Mouse (Mus musculus) MEL (cell line): ENCODE data around the gene Ptprj. TPM values are rescaled to one million over a fixed set of nuclear protein-coding genes. Genes with fewer than 3 reads are reported as not detected.
A peak's percentile ranks its signal among the peaks of the same experiment; 100 is the strongest.

Source experiments
- DNase-seq: peaks from one replicate; pipeline ENCODE4 v3.0.0; 2011; ENCODE audit warnings: low read depth, low spot score
- H3K27ac ChIP-seq: 2 replicates; pipeline ENCODE4 v1.5.1; 2012; ENCODE audit warnings: low read depth, mild to moderate bottlenecking, control low read depth, low read length, moderate library complexity; ENCODE audit not compliant: control insufficient read depth
- H3K27me3 ChIP-seq, 2 experiments: fragments of 150-350 bp in 1 of 2; sonication (generic) in 1 of 2; 2 replicates each; pipeline ENCODE4 v1.6.1; 2012; ENCODE audit warnings: low read length in 2 of 2, mild to moderate bottlenecking in 2 of 2, improper control_type of control experiment in 1 of 2, moderate library complexity in 1 of 2; ENCODE audit not compliant: insufficient read depth in 2 of 2, control insufficient read depth in 1 of 2
- H3K36me3 ChIP-seq, 2 experiments: 2 replicates each; pipeline ENCODE4 v1.6.1; 2012 to 2014; ENCODE audit warnings: low read length in 2 of 2, improper control_type of control experiment in 1 of 2, inconsistent platforms in 1 of 2, mild to moderate bottlenecking in 1 of 2; ENCODE audit not compliant: insufficient read depth in 2 of 2, control insufficient read depth in 1 of 2
- H3K4me1 ChIP-seq, 2 experiments: fragments of 150-350 bp in 1 of 2; sonication (generic) in 1 of 2; 2 replicates each; pipeline ENCODE4 v1.6.1; 2012; ENCODE audit warnings: low read length in 2 of 2, improper control_type of control experiment in 1 of 2, mild to moderate bottlenecking in 1 of 2; ENCODE audit not compliant: insufficient read depth in 2 of 2, control insufficient read depth in 1 of 2
- H3K4me3 ChIP-seq, 2 experiments: fragments of 150-350 bp in 1 of 2; sonication (generic) in 1 of 2; 2 replicates each; pipeline ENCODE4 v1.5.1; 2012; ENCODE audit warnings: low read depth in 2 of 2, low read length in 2 of 2, mild to moderate bottlenecking in 2 of 2, moderate library complexity in 2 of 2, control low read depth in 1 of 2, improper control_type of control experiment in 1 of 2; ENCODE audit not compliant: control insufficient read depth in 1 of 2, insufficient read depth in 1 of 2
- H3K79me2 ChIP-seq: 2 replicates; pipeline ENCODE4 v1.6.1; 2012; ENCODE audit warnings: mild to moderate bottlenecking, low read length, moderate library complexity; ENCODE audit not compliant: control insufficient read depth, poor library complexity, insufficient read depth
- H3K9ac ChIP-seq: 2 replicates; pipeline ENCODE4 v1.6.1; 2012; ENCODE audit warnings: low read depth, mild to moderate bottlenecking, control low read depth, low read length, moderate library complexity; ENCODE audit not compliant: control insufficient read depth, poor library complexity, severe bottlenecking
- H3K9me3 ChIP-seq: fragments of 150-350 bp; sonication (generic); replicated peaks from 2 replicates; pipeline ENCODE4 v1.6.1; 2012; ENCODE audit warnings: mild to moderate bottlenecking, low read length, improper control_type of control experiment, moderate library complexity; ENCODE audit not compliant: insufficient read depth
- CHD2 ChIP-seq: IDR thresholded peaks from 2 replicates; pipeline ENCODE4 v1.6.1; 2011; ENCODE audit warnings: low read length, improper control_type of control experiment
- CTCF ChIP-seq, 3 experiments: IDR thresholded peaks in 2 of 3; conservative IDR thresholded peaks in 1 of 3; 2 replicates each; pipeline ENCODE4 v1.5.1; 2011 to 2012; ENCODE audit warnings: low read length in 3 of 3, low read depth in 2 of 3, mild to moderate bottlenecking in 2 of 3, improper control_type of control experiment in 1 of 3, inconsistent platforms in 1 of 3, mixed read lengths in 1 of 3, moderate library complexity in 1 of 3; ENCODE audit not compliant: control insufficient read depth in 1 of 3, insufficient read depth in 1 of 3, poor library complexity in 1 of 3, severe bottlenecking in 1 of 3
- EP300 ChIP-seq, 2 experiments: IDR thresholded peaks; 2 replicates each; pipeline ENCODE4 v1.6.1; 2011; ENCODE audit warnings: improper control_type of control experiment in 2 of 2, low read length in 2 of 2, low read depth in 1 of 2, mild to moderate bottlenecking in 1 of 2
- ETS1 ChIP-seq: IDR thresholded peaks from 2 replicates; pipeline ENCODE4 v1.6.1; 2012; ENCODE audit warnings: low read depth, mild to moderate bottlenecking, inconsistent platforms, low read length, improper control_type of control experiment, moderate library complexity
- GATA1 ChIP-seq: IDR thresholded peaks from 2 replicates; pipeline ENCODE4 v1.6.1; 2011; ENCODE audit warnings: low read depth, low read length, improper control_type of control experiment
- KAT2A ChIP-seq: conservative IDR thresholded peaks from 2 replicates; pipeline ENCODE4 v1.6.1; 2012; ENCODE audit warnings: low read depth, low read length, improper control_type of control experiment, inconsistent platforms
- MAFK ChIP-seq: IDR thresholded peaks from 2 replicates; pipeline ENCODE4 v1.6.1; 2011; ENCODE audit warnings: low read depth, mild to moderate bottlenecking, low read length, improper control_type of control experiment, borderline replicate concordance
- MAZ ChIP-seq: IDR thresholded peaks from 2 replicates; pipeline ENCODE4 v1.6.1; 2012; ENCODE audit warnings: low read depth, mild to moderate bottlenecking, inconsistent platforms, low read length, improper control_type of control experiment
- MXI1 ChIP-seq: IDR thresholded peaks from 2 replicates; pipeline ENCODE4 v1.6.1; 2011; ENCODE audit warnings: mild to moderate bottlenecking, low read depth, low read length, improper control_type of control experiment
- MYC ChIP-seq: IDR thresholded peaks from 2 replicates; pipeline ENCODE4 v1.6.1; 2011; ENCODE audit warnings: low read depth, mild to moderate bottlenecking, low read length, improper control_type of control experiment, moderate library complexity
- RCOR1 ChIP-seq: IDR thresholded peaks from 2 replicates; pipeline ENCODE4 v1.6.1; 2012; ENCODE audit warnings: low read depth, mild to moderate bottlenecking, inconsistent platforms, low read length, improper control_type of control experiment
- SIN3A ChIP-seq: IDR thresholded peaks from 2 replicates; pipeline ENCODE4 v1.6.1; 2012; ENCODE audit warnings: low read length, improper control_type of control experiment, inconsistent platforms
- SMC3 ChIP-seq: IDR thresholded peaks from 2 replicates; pipeline ENCODE4 v1.6.1; 2011; ENCODE audit warnings: low read depth, low read length, improper control_type of control experiment
- TAL1 ChIP-seq: IDR thresholded peaks from 2 replicates; pipeline ENCODE4 v1.6.1; 2012; ENCODE audit warnings: mild to moderate bottlenecking, inconsistent platforms, low read length, moderate library complexity, mixed read lengths
- TCF12 ChIP-seq: IDR thresholded peaks from 2 replicates; pipeline ENCODE4 v1.6.1; 2014; ENCODE audit warnings: low read depth, mild to moderate bottlenecking, inconsistent platforms, low read length, improper control_type of control experiment, moderate library complexity
- ZC3H11A ChIP-seq: IDR thresholded peaks from 2 replicates; pipeline ENCODE4 v1.6.1; 2012; ENCODE audit warnings: low read depth, mild to moderate bottlenecking, inconsistent platforms, low read length, improper control_type of control experiment
- polyA plus RNA-seq, 2 experiments: library from polyadenylated mRNA; stranded (reverse) in 1 of 2; unstranded in 1 of 2; fragments of >175 nt in 1 of 2; fragments of >200 nt in 1 of 2; gene quantifications; 2 replicates each; pipeline versions ENCODE4 v1.2.1 to v1.2.4; 2012; ENCODE audit warnings: low replicate concordance in 2 of 2, low read depth in 1 of 2; ENCODE audit not compliant: insufficient read length in 2 of 2, insufficient read depth in 1 of 2, missing spikeins in 1 of 2
- total RNA-seq: library from RNA; depleted of rRNA; stranded (reverse); fragments of 300-350 nt; gene quantifications from 2 replicates; pipeline ENCODE4 v1.2.3, GENCODE M21; 2012

Gene Ptprj
- total and polyA plus RNA-seq, 3 experiments: 6.4 to 10.2 TPM; not detected in 1

- Histone ChIP-seq H3K79me2 (peaks cover 9% of the 10 kb centered on the region), H3K27ac (peak overlapping the region; percentile 13), H3K4me1 (peaks cover 35 to 71% of the 10 kb centered on the region in 2 experiments), H3K9ac (peak overlapping the region; percentile 3; the same call in 1 of the 2 replicates), H3K4me3 (no peak overlapping the region), H3K9me3 (no peaks in the 10 kb centered on the region), H3K36me3 (peaks cover 0 to 73% of the 10 kb centered on the region in 2 experiments; a peak in 2 of 4 replicates), H3K27me3 (no peaks in the 10 kb centered on the region)
- TF ChIP-seq MAZ (no peak), MAFK (no peak), KAT2A (no peak), EP300 (IDR thresholded peaks at IDR 0.05; ENCODE audit: low read depth in 1 of 2, low read length in 2 of 2) (peak; percentile 46 to 60; a peak in 3 of 4 replicates), MXI1 (no peak), GATA1 (0 out of 2 replicates have a peak, but pooled peaks have one; percentile 29), TAL1 (peak; percentile 61), MYC (no peak), ZC3H11A (no peak)
- DNase-seq: no peak
These were observed 18.2 kb downstream of the Ptprj start for GRCm38 (mm10) chr2:90562126-90562670.

GRCm38 (mm10) chr2:90560197-90560843 is 20.1 kb downstream of the Ptprj start:
- peaks cover 26 to 57% of the 10 kb centered on the region in 2 experiments for H3K4me1 ChIP-seq

More at GRCm38 (mm10) chr2:90560197-90560843, 20.1 kb downstream of the Ptprj start:
- Histone ChIP-seq H3K36me3 (peaks cover 0 to 62% of the 10 kb centered on the region in 2 experiments; a peak in 2 of 4 replicates), H3K27me3 (no peaks in the 10 kb centered on the region), H3K79me2 (peaks cover 13% of the 10 kb centered on the region; the same call in 1 of the 2 replicates), H3K9ac (no peak overlapping the region), H3K9me3 (no peaks in the 10 kb centered on the region), H3K27ac (peak overlapping the region; percentile 94), H3K4me3 (no peak overlapping the region)
- no peak for TF ChIP-seq SMC3
- peak; percentile 71; the same call in 1 of the 2 replicates for TF ChIP-seq RCOR1
- peak; percentile 84 to 89 for TF ChIP-seq EP300 (IDR thresholded peaks at IDR 0.05; ENCODE audit: low read depth in 1 of 2, low read length in 2 of 2)
- peak; percentile 97; the same call in 1 of the 2 replicates for TF ChIP-seq TAL1
- TF ChIP-seq CTCF (IDR thresholded peaks at IDR 0.05 in 2 of 3, conservative IDR thresholded peaks at IDR 0.05 in 1 of 3; ENCODE audit: control insufficient read depth in 1 of 3, insufficient read depth in 1 of 3, low read depth in 2 of 3, low read length in 3 of 3, poor library complexity in 1 of 3, severe bottlenecking in 1 of 3): no peak
- TF ChIP-seq GATA1: peak; percentile 93; the same call in 1 of the 2 replicates
- TF ChIP-seq CHD2: no peak
- peak; percentile 40; the same call in 1 of the 2 replicates for TF ChIP-seq SIN3A
- TF ChIP-seq ETS1: peak; percentile 82
- TF ChIP-seq TCF12: peak; percentile 92
- no peak for DNase-seq
